Mouse (Mus musculus) forebrain, embryonic 11.5 days (tissue): ENCODE results near the gene Lcn2. TPM values are rescaled to one million over a fixed set of nuclear protein-coding genes. Genes with fewer than 3 reads are reported as not detected.

ENCODE experiments used
- ATAC-seq: fragments of 200-750 bp; cut with Nextera tagmentation; replicated peaks from 2 replicates; pipeline ENCODE4 v1.8.0; 2017; ENCODE audit warnings: moderate TSS enrichment; ENCODE audit not compliant: low FRiP score
- DNase-seq: peaks from one replicate; pipeline ENCODE4 v3.0.0-alpha.2; 2017; ENCODE audit warnings: low spot score
- H3K27ac ChIP-seq: fragments of 300-500 bp; sonication (generic); 2 replicates; pipeline ENCODE4 v1.5.1; 2014; ENCODE audit warnings: low read depth, low read length
- H3K27me3 ChIP-seq: fragments of 300-500 bp; sonication (generic); 2 replicates; pipeline ENCODE4 v1.6.1; 2014; ENCODE audit warnings: mild to moderate bottlenecking, low read length, mixed read lengths; ENCODE audit not compliant: control insufficient read depth, insufficient read depth
- H3K36me3 ChIP-seq: fragments of 300-500 bp; sonication (generic); 2 replicates; pipeline ENCODE4 v1.6.1; 2014; ENCODE audit warnings: mild to moderate bottlenecking, low read length, moderate library complexity, mixed read lengths; ENCODE audit not compliant: control insufficient read depth, insufficient read depth
- H3K4me1 ChIP-seq: fragments of 300-500 bp; sonication (generic); replicated peaks from 2 replicates; pipeline ENCODE4 v1.6.1; 2014; ENCODE audit warnings: low read length, mixed read lengths; ENCODE audit not compliant: control insufficient read depth, insufficient read depth
- H3K4me2 ChIP-seq: fragments of 300-500 bp; sonication (generic); 2 replicates; pipeline ENCODE4 v1.6.1; 2014; ENCODE audit warnings: low read depth, mild to moderate bottlenecking, low read length, moderate library complexity, mixed read lengths; ENCODE audit not compliant: severe bottlenecking
- H3K4me3 ChIP-seq: fragments of 300-500 bp; sonication (generic); 2 replicates; pipeline ENCODE4 v1.5.1; 2014; ENCODE audit warnings: low read depth, low read length
- H3K9ac ChIP-seq: fragments of 300-500 bp; sonication (generic); 2 replicates; pipeline ENCODE4 v1.6.1; 2014; ENCODE audit warnings: low read length
- H3K9me3 ChIP-seq: fragments of 300-500 bp; sonication (generic); 2 replicates; pipeline ENCODE4 v1.6.1; 2016; ENCODE audit warnings: low read length, mixed read lengths; ENCODE audit not compliant: control insufficient read depth
- WGBS: fragments of 180-500 bp; shearing (Covaris S2); extraction: QIAGEN DNeasy Blood & Tissue Kit; methylation state at CpG from one replicate; pipeline ENCODE4 v1.1.7; 2014; 5-methylcytosine and 5-hydroxymethylcytosine counted together
- polyA plus RNA-seq: library from polyadenylated mRNA; unstranded; fragments of >200 nt; fragmentation: Nextera tagmentation; extraction: Ambion mirVana; gene quantifications from 2 replicates; pipeline ENCODE4 v1.2.1, GENCODE M21; 2014

Lcn2 gene
- polyA plus RNA-seq, 1 experiment from 2014 or later, result 0.28 TPM

DNA sequence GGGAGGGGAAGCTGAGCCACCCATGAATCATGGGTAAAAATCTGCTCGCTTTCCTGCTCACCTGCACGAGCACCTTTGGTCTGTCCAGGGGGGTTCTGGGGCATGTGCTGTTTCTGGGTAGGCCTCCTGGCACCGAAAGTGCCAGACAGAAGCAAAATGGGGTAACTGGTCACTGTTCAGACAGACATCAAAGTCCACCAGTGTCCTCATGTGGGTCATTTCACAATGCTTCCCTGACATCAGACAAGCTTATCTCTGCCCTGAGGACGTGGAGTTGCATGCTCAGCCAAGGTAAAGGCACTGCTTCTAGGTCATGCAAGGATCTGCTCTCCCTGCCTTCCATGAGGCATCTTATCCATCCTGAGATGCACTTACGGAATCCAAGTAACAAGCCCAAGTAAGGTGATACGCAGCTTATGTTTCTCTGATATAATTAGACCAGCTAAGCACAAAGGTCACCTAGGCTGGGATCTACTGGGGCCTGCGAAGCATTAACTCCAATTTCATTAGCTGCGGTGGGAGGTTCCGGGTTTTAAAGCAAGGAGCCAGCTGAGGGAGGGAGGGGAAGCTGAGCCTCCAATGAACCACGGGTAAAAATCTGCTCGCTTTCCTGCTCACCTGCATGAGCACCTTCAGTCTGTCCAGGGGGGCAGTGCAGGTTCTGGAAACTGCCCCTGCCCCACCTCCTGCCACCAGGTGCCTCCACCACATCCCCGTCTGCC, 30.5 kb upstream of the Lcn2 start:
- WGBS, result 83% methylated on average over 12 of the region's 12 CpGs
- Histone ChIP-seq H3K4me2 (no peak overlapping the region), H3K27me3 (no peaks in the 10 kb centered on the region), H3K36me3 (peaks cover 4% of the 10 kb centered on the region), H3K27ac (no peak overlapping the region), H3K4me3 (no peak overlapping the region), H3K4me1 (peaks cover 9% of the 10 kb centered on the region; the same call in 1 of the 2 replicates), H3K9me3 (no peaks in the 10 kb centered on the region), H3K9ac (no peak overlapping the region)
- DNase-seq, result no peak
- no peak for ATAC-seq

DNA sequence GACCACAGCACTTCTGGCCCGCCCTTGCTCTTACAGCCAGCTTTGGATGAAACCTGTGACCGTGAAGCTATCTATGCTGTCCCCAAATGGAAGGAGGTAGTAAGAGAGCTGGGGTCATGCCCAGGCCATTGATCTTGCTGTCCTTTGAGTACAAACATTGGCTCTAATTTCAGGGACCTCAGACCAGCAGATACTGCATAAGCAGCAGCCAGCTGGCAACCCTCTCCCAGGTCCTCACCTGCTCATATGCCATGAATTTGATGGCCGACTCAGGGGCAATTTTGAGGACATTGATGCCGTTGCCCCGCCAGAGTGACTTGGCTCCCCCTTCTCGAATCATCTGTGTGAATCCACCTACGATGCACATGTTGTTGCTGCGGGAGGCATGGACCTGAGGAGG, 29.4 kb upstream of the Lcn2 start:
- ATAC-seq, result no peak
- no peak overlapping the region for H3K27ac ChIP-seq
- peaks cover 4% of the 10 kb centered on the region for H3K36me3 ChIP-seq

DNA sequence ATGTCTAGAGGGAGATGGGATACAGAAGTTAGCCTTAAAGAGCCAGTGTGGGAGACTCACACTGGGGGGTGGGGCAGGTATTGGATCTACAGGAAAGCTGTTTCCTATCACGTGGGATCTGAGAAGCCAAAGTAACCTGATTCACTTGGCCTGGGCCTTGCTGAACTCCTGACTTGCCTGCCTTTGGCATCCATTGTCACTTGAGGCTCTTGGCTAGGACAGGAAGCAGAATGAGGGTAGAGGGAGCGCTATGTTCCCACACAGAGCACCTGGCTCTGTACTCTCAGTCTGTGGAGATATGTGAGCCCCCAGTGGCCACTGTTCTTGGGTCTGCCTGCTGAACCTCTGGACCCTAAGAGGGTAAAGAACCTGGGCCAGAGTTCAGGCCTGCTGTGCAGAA, 28.5 kb upstream of the Lcn2 start:
- H3K4me3 ChIP-seq, result no peak overlapping the region
- WGBS, result 90% methylated on average over 2 of the region's 2 CpGs
- H3K4me1 ChIP-seq, result no peaks in the 10 kb centered on the region
- peaks cover 4% of the 10 kb centered on the region for H3K36me3 ChIP-seq
- ATAC-seq, result no peak
- no peak overlapping the region for H3K4me2 ChIP-seq
- no peaks in the 10 kb centered on the region for H3K9me3 ChIP-seq
- DNase-seq, result no peak
- H3K27me3 ChIP-seq, result no peaks in the 10 kb centered on the region
- no peak overlapping the region for H3K9ac ChIP-seq
- no peak overlapping the region for H3K27ac ChIP-seq

More for the DNA sequence above, 29.4 kb upstream of the Lcn2 start:
- Histone ChIP-seq H3K9me3 (no peaks in the 10 kb centered on the region), H3K27me3 (no peaks in the 10 kb centered on the region), H3K9ac (no peak overlapping the region), H3K4me2 (no peak overlapping the region), H3K4me1 (no peaks in the 10 kb centered on the region; the same call in 1 of the 2 replicates), H3K4me3 (no peak overlapping the region)
- no peak for DNase-seq
- 91% methylated on average over 8 of the region's 8 CpGs for WGBS

DNA sequence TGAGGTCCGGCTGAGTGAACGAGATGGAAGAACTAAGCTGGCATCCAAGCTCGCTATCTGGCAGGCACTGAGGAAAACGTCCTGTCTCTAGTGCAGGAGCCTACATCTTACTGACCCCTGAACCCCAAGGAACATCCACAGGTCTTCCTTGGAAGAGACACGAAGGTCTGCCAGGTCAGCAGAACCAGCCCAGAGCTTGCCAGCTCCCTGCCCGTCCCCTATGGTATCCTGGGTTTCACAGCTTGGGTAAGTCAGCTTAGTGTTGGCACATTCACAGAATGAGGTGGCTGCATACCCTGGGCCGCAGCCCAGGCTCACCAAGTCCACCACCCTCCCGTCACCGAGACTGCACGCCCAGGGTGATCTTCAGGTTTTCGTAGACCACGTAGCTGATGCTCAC, 27.7 kb upstream of the Lcn2 start:
- H3K27me3 ChIP-seq, result no peaks in the 10 kb centered on the region
- no peaks in the 10 kb centered on the region for H3K9me3 ChIP-seq
- WGBS, result 94% methylated on average over 12 of the region's 12 CpGs
- no peak overlapping the region for H3K9ac ChIP-seq
- no peak overlapping the region for H3K4me2 ChIP-seq
- no peak overlapping the region for H3K27ac ChIP-seq
- ATAC-seq (no peak), DNase-seq (no peak)
- H3K4me3 ChIP-seq, result no peak overlapping the region
- peaks cover 4% of the 10 kb centered on the region for H3K36me3 ChIP-seq
- H3K4me1 ChIP-seq, result no peaks in the 10 kb centered on the region

DNA sequence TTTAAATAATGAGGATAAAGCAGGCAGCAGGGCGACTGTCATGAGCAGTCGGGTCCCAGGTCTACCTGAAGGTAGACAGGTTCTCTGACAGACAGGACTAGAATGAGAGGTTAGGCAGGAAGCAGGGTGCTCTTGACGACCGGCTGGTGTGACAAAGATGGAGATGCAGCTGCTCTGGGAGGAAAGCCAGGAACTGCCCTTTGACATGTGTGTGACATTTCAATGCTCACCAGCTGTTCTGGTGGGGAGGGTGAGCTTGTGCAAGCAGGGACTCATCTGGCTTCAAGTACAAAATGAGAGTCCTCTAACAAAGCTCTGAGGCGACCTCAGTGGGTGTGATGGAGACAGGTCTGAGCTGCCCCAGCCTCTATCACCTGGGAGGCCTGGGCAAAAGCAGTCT, 25.9 kb upstream of the Lcn2 start:
- Histone ChIP-seq H3K9me3 (no peaks in the 10 kb centered on the region), H3K4me3 (no peak overlapping the region), H3K27ac (no peak overlapping the region), H3K27me3 (no peaks in the 10 kb centered on the region), H3K4me1 (no peaks in the 10 kb centered on the region), H3K9ac (no peak overlapping the region), H3K36me3 (peaks cover 4% of the 10 kb centered on the region), H3K4me2 (no peak overlapping the region)
- no peak for DNase-seq
- WGBS, result 73% methylated on average over 5 of the region's 5 CpGs
- ATAC-seq, result no peak

DNA sequence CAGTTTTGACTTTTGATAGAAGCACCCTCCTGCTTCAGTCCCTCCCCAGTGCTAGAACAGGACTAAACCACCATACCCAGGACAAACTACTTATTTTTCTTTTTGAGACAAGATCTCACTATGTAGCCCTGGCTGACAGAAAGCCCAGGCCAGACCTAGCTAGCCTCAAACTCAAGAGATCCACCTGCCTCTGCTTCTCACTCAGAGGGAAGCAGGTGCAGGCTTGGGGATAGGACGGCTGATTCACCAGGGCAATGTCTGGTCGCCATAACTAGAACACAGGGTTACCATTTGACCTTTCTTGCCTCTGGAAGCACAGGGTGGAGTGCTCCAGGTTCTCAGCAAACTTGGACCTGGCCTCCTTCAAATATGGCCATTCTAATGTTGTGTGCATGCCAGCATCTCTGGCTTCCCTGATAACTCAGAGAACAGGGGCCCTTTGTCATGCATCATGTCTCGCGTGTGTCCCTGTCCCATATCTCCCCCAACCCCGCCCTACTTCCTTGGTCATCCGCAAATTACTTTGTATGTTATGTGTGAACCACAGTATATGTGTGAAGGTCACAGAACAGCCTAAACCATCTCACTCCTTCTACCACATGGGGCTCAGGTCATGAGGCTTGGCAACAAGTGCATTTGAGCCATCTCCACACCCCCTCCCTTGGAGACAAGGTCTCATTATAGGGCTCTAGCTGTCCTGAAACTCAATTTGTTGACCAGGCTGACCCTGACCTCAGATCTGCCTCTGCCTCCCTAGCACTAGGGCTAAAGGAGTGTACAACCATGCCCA, 24.9 kb upstream of the Lcn2 start:
- Histone ChIP-seq H3K27me3 (no peaks in the 10 kb centered on the region), H3K4me1 (no peaks in the 10 kb centered on the region), H3K36me3 (peaks cover 4% of the 10 kb centered on the region), H3K4me3 (no peak overlapping the region), H3K9me3 (no peaks in the 10 kb centered on the region), H3K9ac (no peak overlapping the region), H3K27ac (no peak overlapping the region), H3K4me2 (no peak overlapping the region)
- DNase-seq (no peak), ATAC-seq (no peak)
- WGBS, result 98% methylated on average over 6 of the region's 6 CpGs

DNA sequence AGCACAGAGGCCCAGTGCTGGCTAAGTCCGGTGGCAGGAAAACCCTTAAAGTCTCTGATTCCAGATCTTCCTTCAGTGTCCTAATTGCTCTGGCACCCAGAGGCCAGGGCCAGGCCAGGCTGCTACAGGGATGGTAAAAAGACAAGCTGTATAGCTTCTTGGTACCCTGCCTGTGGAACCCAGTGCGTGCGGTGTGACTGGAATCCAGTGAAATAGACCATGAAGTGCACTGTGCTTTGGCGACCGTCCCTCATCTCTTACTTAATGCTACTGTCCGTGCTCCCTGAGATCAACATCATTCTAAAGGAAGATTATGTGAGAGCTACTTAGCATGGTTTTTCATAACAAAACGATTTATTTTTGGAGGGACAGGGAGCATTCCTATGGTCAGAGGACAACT, 23.4 kb upstream of the Lcn2 start:
- no peak for ATAC-seq
- Histone ChIP-seq H3K4me2 (no peak overlapping the region), H3K27me3 (no peaks in the 10 kb centered on the region), H3K9ac (no peak overlapping the region), H3K36me3 (no peaks in the 10 kb centered on the region; the same call in 1 of the 2 replicates), H3K9me3 (no peaks in the 10 kb centered on the region), H3K27ac (no peak overlapping the region), H3K4me1 (no peaks in the 10 kb centered on the region), H3K4me3 (no peak overlapping the region)
- WGBS, result 91% methylated on average over 7 of the region's 7 CpGs
- DNase-seq, result no peak

DNA sequence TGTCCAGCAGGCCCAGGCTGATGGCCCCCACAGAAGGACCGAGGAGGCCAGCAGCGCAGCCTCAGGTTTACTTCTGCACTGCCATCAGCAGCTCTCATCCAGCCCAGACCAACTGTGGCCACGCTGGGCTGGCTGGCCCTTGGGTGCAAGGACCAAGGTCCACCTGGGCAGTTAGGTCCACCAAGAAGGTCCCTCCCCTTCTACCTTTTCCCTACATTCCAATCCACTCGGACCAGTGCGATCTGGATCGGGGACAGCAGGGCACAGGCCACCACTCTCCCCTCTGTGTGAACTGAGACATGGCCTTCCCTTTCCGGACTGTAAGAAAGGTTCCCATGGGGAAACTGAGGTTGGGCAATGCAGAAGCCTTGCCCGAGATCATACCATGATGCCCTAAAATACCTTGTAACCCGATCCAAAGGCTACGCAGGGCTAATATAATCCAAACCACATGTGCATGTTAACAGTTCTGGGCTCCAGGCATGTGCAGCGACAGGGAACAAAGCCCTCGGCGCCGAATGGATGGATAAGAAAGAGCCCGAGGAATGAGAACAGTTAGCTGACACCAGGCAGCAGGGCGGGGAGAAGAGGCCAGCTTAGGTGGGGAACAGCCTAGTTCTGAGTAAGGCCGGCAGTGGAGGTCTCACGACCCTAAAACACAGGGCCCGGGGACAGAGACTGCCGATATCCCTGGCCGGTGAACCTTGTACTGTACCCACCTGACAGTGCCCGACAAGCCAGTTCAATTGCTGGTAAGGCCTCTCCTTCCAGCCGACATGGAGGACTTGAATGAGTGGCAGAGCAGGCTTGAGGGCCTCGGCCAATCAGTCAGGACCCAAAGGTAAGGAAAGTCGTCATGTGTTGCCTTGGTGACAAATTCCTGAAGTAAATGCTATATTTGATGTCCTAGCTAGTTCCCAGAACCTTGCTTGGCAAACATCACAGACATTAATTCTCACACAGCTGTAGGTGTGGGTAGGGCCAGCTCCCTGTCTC, 20.7 kb upstream of the Lcn2 start:
- no peak overlapping the region for H3K9ac ChIP-seq
- WGBS, result 70% methylated on average over 25 of the region's 25 CpGs
- no peak overlapping the region for H3K4me2 ChIP-seq
- H3K9me3 ChIP-seq, result no peaks in the 10 kb centered on the region
- H3K4me3 ChIP-seq, result no peak overlapping the region
- ATAC-seq (no peak), DNase-seq (no peak)
- H3K27ac ChIP-seq, result no peak overlapping the region
- no peaks in the 10 kb centered on the region; the same call in 1 of the 2 replicates for H3K36me3 ChIP-seq
- no peaks in the 10 kb centered on the region for H3K4me1 ChIP-seq
- no peaks in the 10 kb centered on the region for H3K27me3 ChIP-seq
